Mouse (Mus musculus) CH12.LX (cell line): ENCODE measurements at regions not wholly inside any gene's neighbourhood (a gene's known extent, or its start where the extent isn't known, plus 50 kb on each side); places are given as distances from the start of the nearest gene placed in this dataset.

ENCODE experiments used
- DNase-seq: peaks from one replicate; pipeline ENCODE4 v3.0.0-alpha.2; 2013; ENCODE audit errors: extremely low read depth
- H3K27ac ChIP-seq: 2 replicates; pipeline ENCODE4 v1.5.1; 2012; ENCODE audit warnings: low read depth, mild to moderate bottlenecking, control low read depth, moderate library complexity; ENCODE audit not compliant: insufficient read depth
- H3K27me3 ChIP-seq: replicated peaks from 2 replicates; pipeline ENCODE3; 2012; ENCODE audit warnings: inconsistent platforms
- H3K36me3 ChIP-seq, 2 experiments: replicated peaks in 1 of 2; 2 replicates each; pipeline versions ENCODE3 to v1.6.1; 2012; ENCODE audit warnings: inconsistent platforms in 1 of 2, low read length in 1 of 2, mild to moderate bottlenecking in 1 of 2, mixed read lengths in 1 of 2, moderate library complexity in 1 of 2; ENCODE audit not compliant: control insufficient read depth in 1 of 2, insufficient read depth in 1 of 2
- H3K4me1 ChIP-seq, 2 experiments: 2 replicates each; pipeline ENCODE4 v1.6.1; 2012; ENCODE audit warnings: inconsistent platforms in 1 of 2, moderate library complexity in 1 of 2; ENCODE audit not compliant: insufficient read depth in 2 of 2, control insufficient read depth in 1 of 2
- H3K4me2 ChIP-seq: 2 replicates; pipeline ENCODE4 v1.6.1; 2012; ENCODE audit warnings: low read depth, mild to moderate bottlenecking, control low read depth; ENCODE audit not compliant: poor library complexity, insufficient read depth, severe bottlenecking
- H3K4me3 ChIP-seq, 3 experiments: fragments of 150-350 bp in 1 of 3; sonication (generic) in 1 of 3; replicated peaks in 1 of 3; 2 replicates each; pipeline versions ENCODE3 to v1.5.1; 2011 to 2012; ENCODE audit warnings: low read depth in 2 of 3, low read length in 2 of 3, mild to moderate bottlenecking in 2 of 3, moderate library complexity in 2 of 3, control low read depth in 1 of 3, improper control_type of control experiment in 1 of 3, inconsistent platforms in 1 of 3, mixed read lengths in 1 of 3; ENCODE audit not compliant: poor library complexity in 1 of 3
- H3K79me2 ChIP-seq: replicated peaks from 2 replicates; pipeline ENCODE4 v1.6.1; 2012; ENCODE audit warnings: mild to moderate bottlenecking, moderate library complexity; ENCODE audit not compliant: control insufficient read depth, poor library complexity, insufficient read depth, severe bottlenecking; ENCODE audit errors: extremely low read depth
- H3K9ac ChIP-seq: 2 replicates; pipeline ENCODE4 v1.6.1; 2012; ENCODE audit warnings: low read depth, mild to moderate bottlenecking, control low read depth, moderate library complexity; ENCODE audit not compliant: insufficient read depth
- H3K9me3 ChIP-seq: replicated peaks from 2 replicates; pipeline ENCODE3; 2012; ENCODE audit warnings: low read length, inconsistent platforms, mixed read lengths
- BHLHE40 ChIP-seq: IDR thresholded peaks from 2 replicates; pipeline ENCODE4 v1.6.1; 2011; ENCODE audit warnings: mild to moderate bottlenecking, low read depth, low read length, improper control_type of control experiment
- CHD2 ChIP-seq: IDR thresholded peaks from 2 replicates; pipeline ENCODE4 v1.6.1; 2011; ENCODE audit warnings: low read length, improper control_type of control experiment
- CTCF ChIP-seq, 2 experiments: IDR thresholded peaks in 1 of 2; conservative IDR thresholded peaks in 1 of 2; 2 replicates each; pipeline ENCODE4 v1.5.1; 2011 to 2012; ENCODE audit warnings: low read depth in 2 of 2, low read length in 2 of 2, improper control_type of control experiment in 1 of 2, inconsistent platforms in 1 of 2, mild to moderate bottlenecking in 1 of 2, moderate library complexity in 1 of 2
- ELF1 ChIP-seq: IDR thresholded peaks from 2 replicates; pipeline ENCODE4 v1.6.1; 2014; ENCODE audit warnings: low read depth, mild to moderate bottlenecking, inconsistent platforms, low read length, improper control_type of control experiment
- EP300 ChIP-seq: IDR thresholded peaks from 2 replicates; pipeline ENCODE4 v1.6.1; 2011; ENCODE audit warnings: low read length, improper control_type of control experiment
- GABPA ChIP-seq: IDR thresholded peaks from 2 replicates; pipeline ENCODE4 v1.6.1; 2012; ENCODE audit warnings: low read depth, low read length, improper control_type of control experiment, inconsistent platforms; ENCODE audit not compliant: insufficient replicate concordance
- IRF4 ChIP-seq: IDR thresholded peaks from 2 replicates; pipeline ENCODE4 v1.6.1; 2014; ENCODE audit warnings: low read depth, mild to moderate bottlenecking, inconsistent platforms, low read length, improper control_type of control experiment
- JUN ChIP-seq: IDR thresholded peaks from 2 replicates; pipeline ENCODE4 v1.6.1; 2011; ENCODE audit warnings: low read depth, mild to moderate bottlenecking, low read length, improper control_type of control experiment, moderate library complexity; ENCODE audit not compliant: insufficient read depth
- JUND ChIP-seq: conservative IDR thresholded peaks from 2 replicates; pipeline ENCODE4 v1.6.1; 2011; ENCODE audit warnings: low read depth, low read length, improper control_type of control experiment
- MAFK ChIP-seq: IDR thresholded peaks from 2 replicates; pipeline ENCODE4 v1.6.1; 2011; ENCODE audit warnings: low read length, improper control_type of control experiment; ENCODE audit not compliant: insufficient replicate concordance
- MAX ChIP-seq: IDR thresholded peaks from 2 replicates; pipeline ENCODE4 v1.6.1; 2011; ENCODE audit warnings: low read length, improper control_type of control experiment
- MAZ ChIP-seq: IDR thresholded peaks from 2 replicates; pipeline ENCODE4 v1.6.1; 2012; ENCODE audit warnings: low read depth, mild to moderate bottlenecking, inconsistent platforms, low read length, improper control_type of control experiment, moderate library complexity
- MEF2A ChIP-seq: IDR thresholded peaks from 2 replicates; pipeline ENCODE4 v1.6.1; 2014; ENCODE audit warnings: low read depth, mild to moderate bottlenecking, inconsistent platforms, low read length, improper control_type of control experiment, borderline replicate concordance
- MYC ChIP-seq: IDR thresholded peaks from 2 replicates; pipeline ENCODE4 v1.6.1; 2011; ENCODE audit warnings: low read depth, mild to moderate bottlenecking, improper control_type of control experiment, low read length
- NELFE ChIP-seq: IDR thresholded peaks from 2 replicates; pipeline ENCODE4 v1.6.1; 2011; ENCODE audit warnings: low read depth, low read length, improper control_type of control experiment
- NRF1 ChIP-seq: IDR thresholded peaks from 2 replicates; pipeline ENCODE4 v1.6.1; 2014; ENCODE audit warnings: low read depth, mild to moderate bottlenecking, inconsistent platforms, low read length, improper control_type of control experiment, moderate library complexity
- PAX5 ChIP-seq: IDR thresholded peaks from 2 replicates; pipeline ENCODE4 v1.6.1; 2012; ENCODE audit warnings: low read length, inconsistent platforms, mixed read lengths
- POLR2AphosphoS2 ChIP-seq: IDR thresholded peaks from 2 replicates; pipeline ENCODE4 v1.6.1; 2011; ENCODE audit warnings: low read depth, low read length, improper control_type of control experiment
- RAD21 ChIP-seq: IDR thresholded peaks from 2 replicates; pipeline ENCODE4 v1.6.1; 2011; ENCODE audit warnings: low read depth, mild to moderate bottlenecking, low read length, improper control_type of control experiment, moderate library complexity
- RCOR1 ChIP-seq: conservative IDR thresholded peaks from 2 replicates; pipeline ENCODE4 v1.6.1; 2012; ENCODE audit warnings: low read depth, mild to moderate bottlenecking, inconsistent platforms, low read length, improper control_type of control experiment
- SMC3 ChIP-seq: IDR thresholded peaks from 2 replicates; pipeline ENCODE4 v1.6.1; 2011; ENCODE audit warnings: low read depth, low read length, improper control_type of control experiment
- TBP ChIP-seq: conservative IDR thresholded peaks from 2 replicates; pipeline ENCODE4 v1.6.1; 2011; ENCODE audit warnings: low read depth, low read length, improper control_type of control experiment
- UBTF ChIP-seq: IDR thresholded peaks from 2 replicates; pipeline ENCODE4 v1.6.1; 2012; ENCODE audit warnings: low read depth, mild to moderate bottlenecking, inconsistent platforms, low read length, improper control_type of control experiment, moderate library complexity
- ZC3H11A ChIP-seq: IDR thresholded peaks from 2 replicates; pipeline ENCODE4 v1.6.1; 2012; ENCODE audit warnings: low read depth, mild to moderate bottlenecking, inconsistent platforms, low read length, improper control_type of control experiment
- ZMIZ1 ChIP-seq: IDR thresholded peaks from 2 replicates; pipeline ENCODE4 v1.6.1; 2012; ENCODE audit warnings: low read depth, mild to moderate bottlenecking, inconsistent platforms, low read length, improper control_type of control experiment
- dilution Hi-C: fragments of 300-500 bp; cut with MboI; formaldehyde crosslinking; loops from 2 replicates; pipeline ENCODE4 v1.14.3; 2020; ENCODE audit warnings: low sequenced_read_pairs; ENCODE audit not compliant: extremely low pct_unique_long_range_greater_than_20kb, extremely low pct_ligation_motif_present
- in situ Hi-C: fragments of 300-500 bp; cut with MboI; formaldehyde crosslinking; loops from 3 replicates; pipeline ENCODE4 v1.14.3; 2019; ENCODE audit warnings: low sequenced_read_pairs, low pct_ligation_motif_present, low pct_unique_long_range_greater_than_20kb, mixed read lengths

GRCm38 (mm10) chr2:173465006-173465620 lies 57.3 kb upstream of the 1700021F07Rik start:
- DNase-seq = no peak
- no peak overlapping the region for H3K4me2 ChIP-seq
- H3K79me2 ChIP-seq = no peaks in the 10 kb centered on the region
- peaks cover 9 to 24% of the 10 kb centered on the region in 2 experiments for H3K4me1 ChIP-seq
- no peak overlapping the region for H3K4me3 ChIP-seq
- H3K36me3 ChIP-seq = no peaks in the 10 kb centered on the region
- no peaks in the 10 kb centered on the region for H3K27me3 ChIP-seq
- H3K27ac ChIP-seq = no peak overlapping the region
- no peak overlapping the region for H3K9ac ChIP-seq
- dilution Hi-C loops = no loop called here
- peaks cover 2% of the 10 kb centered on the region for H3K9me3 ChIP-seq
- TF ChIP-seq MYC (no peak), ZMIZ1 (no peak), BHLHE40 (no peak), EP300 (no peak), JUND (no peak), NELFE (no peak), MAZ (no peak), RCOR1 (no peak)
- TF ChIP-seq, all 38 proteins: peak for 0
- in situ Hi-C loops = no loop called here

- dilution Hi-C loops = no loop called here
Observed at GRCm38 (mm10) chr2:173468136-173468535, 54.2 kb upstream of the 1700021F07Rik start.

GRCm38 (mm10) chr2:173469756-173470155 lies 52.6 kb upstream of the 1700021F07Rik start:
- in situ Hi-C loops (no loop called here), dilution Hi-C loops (no loop called here)
- no peak overlapping the region for H3K9ac ChIP-seq
- H3K4me3 ChIP-seq = no peak overlapping the region
- peak; percentile 60 for DNase-seq
- H3K27me3 ChIP-seq = peaks cover 11% of the 10 kb centered on the region
- no peaks in the 10 kb centered on the region for H3K36me3 ChIP-seq
- peaks cover 9 to 24% of the 10 kb centered on the region in 2 experiments for H3K4me1 ChIP-seq
- H3K4me2 ChIP-seq = peak overlapping the region; percentile 9
- no peak overlapping the region for H3K27ac ChIP-seq
- H3K9me3 ChIP-seq = no peaks in the 10 kb centered on the region
- no peaks in the 10 kb centered on the region for H3K79me2 ChIP-seq
- TF ChIP-seq RAD21 (no peak; the same call in 1 of the 2 replicates), JUN (no peak), MAX (peak; percentile 51; the same call in 1 of the 2 replicates), IRF4 (no peak; the same call in 1 of the 2 replicates), MAFK (no peak), TBP (no peak), GABPA (no peak), CHD2 (no peak), BHLHE40 (peak; percentile 93), MEF2A (0 out of 2 replicates have a peak, but pooled peaks have one; percentile 7), CTCF (conservative IDR thresholded peaks at IDR 0.05 in 1 of 2, IDR thresholded peaks at IDR 0.05 in 1 of 2; ENCODE audit: low read depth in 2 of 2, low read length in 2 of 2) (peak in 1 of 2 experiments; percentile 11; a peak in 1 of 4 replicates), POLR2AphosphoS2 (no peak), ZC3H11A (no peak), NRF1 (no peak), SMC3 (no peak), ELF1 (no peak), NELFE (no peak), RCOR1 (no peak)

More at GRCm38 (mm10) chr2:173468136-173468535, 54.2 kb upstream of the 1700021F07Rik start:
- TF ChIP-seq TBP = no peak
- no peak for TF ChIP-seq GABPA
- no peak for TF ChIP-seq MYC
- TF ChIP-seq MAZ = no peak
- no peak for TF ChIP-seq ELF1
- no peak for TF ChIP-seq UBTF
- TF ChIP-seq MAX = no peak
- no peak for TF ChIP-seq PAX5
- Histone ChIP-seq H3K79me2 (no peaks in the 10 kb centered on the region), H3K4me3 (no peak overlapping the region), H3K27me3 (peaks cover 4% of the 10 kb centered on the region), H3K4me2 (no peak overlapping the region), H3K4me1 (peaks cover 9 to 24% of the 10 kb centered on the region in 2 experiments), H3K36me3 (no peaks in the 10 kb centered on the region), H3K27ac (no peak overlapping the region), H3K9me3 (no peaks in the 10 kb centered on the region), H3K9ac (no peak overlapping the region)
- in situ Hi-C loops = no loop called here
- DNase-seq = no peak
